Mouse (Mus musculus) liver, embryonic 13.5 days (tissue): Measurements from ENCODE around the gene Snx25. TPM values are rescaled to one million over a fixed set of nuclear protein-coding genes. Genes with fewer than 3 reads are reported as not detected.

ENCODE experiments used
- ATAC-seq: fragments of 200-750 bp; cut with Nextera tagmentation; 2 replicates; pipeline ENCODE4 v1.8.0; 2017; ENCODE audit warnings: low read depth, mild to moderate bottlenecking, moderate number of reproducible peaks, moderate library complexity
- DNase-seq: peaks from one replicate; pipeline ENCODE4 v3.0.0; 2022
- H3K27ac ChIP-seq: fragments of 300-500 bp; sonication (generic); 2 replicates; pipeline ENCODE4 v1.5.1; 2015; ENCODE audit warnings: moderate library complexity, mild to moderate bottlenecking, inconsistent platforms
- H3K27me3 ChIP-seq: fragments of 300-500 bp; sonication (generic); 2 replicates; pipeline ENCODE4 v1.6.1; 2015; ENCODE audit warnings: mild to moderate bottlenecking, inconsistent platforms
- H3K36me3 ChIP-seq: fragments of 300-500 bp; sonication (generic); 2 replicates; pipeline ENCODE4 v1.6.1; 2015; ENCODE audit warnings: mild to moderate bottlenecking, inconsistent platforms
- H3K4me1 ChIP-seq: fragments of 300-500 bp; sonication (generic); replicated peaks from 2 replicates; pipeline ENCODE4 v1.6.1; 2015; ENCODE audit warnings: inconsistent platforms
- H3K4me2 ChIP-seq: fragments of 300-500 bp; sonication (generic); 2 replicates; pipeline ENCODE4 v1.6.1; 2015; ENCODE audit warnings: inconsistent platforms, mild to moderate bottlenecking, moderate library complexity
- H3K4me3 ChIP-seq: fragments of 300-500 bp; sonication (generic); replicated peaks from 2 replicates; pipeline ENCODE4 v1.5.1; 2015; ENCODE audit warnings: mild to moderate bottlenecking, inconsistent platforms
- H3K9ac ChIP-seq: fragments of 300-500 bp; sonication (generic); 2 replicates; pipeline ENCODE4 v1.6.1; 2015; ENCODE audit warnings: mild to moderate bottlenecking, inconsistent platforms
- H3K9me3 ChIP-seq: fragments of 300-500 bp; sonication (generic); replicated peaks from 2 replicates; pipeline ENCODE4 v1.6.1; 2016; ENCODE audit warnings: inconsistent platforms
- WGBS: fragments of 180-500 bp; shearing (Covaris S2); methylation state at CpG from one replicate; pipeline ENCODE4 v1.1.7; 2015; ENCODE audit not compliant: insufficient replicate concordance; 5-methylcytosine and 5-hydroxymethylcytosine counted together
- polyA plus RNA-seq: library from polyadenylated mRNA; unstranded; fragments of >200 nt; fragmentation: Nextera tagmentation; extraction: Ambion mirVana; gene quantifications from 2 replicates; pipeline ENCODE4 v1.2.1, GENCODE M21; 2015

The Snx25 gene
- polyA plus RNA-seq, 1 experiment from 2014 or later = 3.7 TPM

GRCm38 (mm10) chr8:46078866-46079265 is 73.1 kb downstream of the Snx25 start:
- Histone ChIP-seq H3K4me3 (no peak overlapping the region), H3K27me3 (no peaks in the 10 kb centered on the region), H3K4me2 (no peak overlapping the region), H3K36me3 (peaks cover 3% of the 10 kb centered on the region; the same call in 1 of the 2 replicates), H3K9ac (no peak overlapping the region), H3K4me1 (peaks cover 3% of the 10 kb centered on the region; the same call in 1 of the 2 replicates), H3K9me3 (no peaks in the 10 kb centered on the region), H3K27ac (no peak overlapping the region)
- DNase-seq (no peak), ATAC-seq (no peak)
- WGBS = 54% methylated on average over 6 of the region's 6 CpGs

GRCm38 (mm10) chr8:46075223-46075622 is 76.7 kb downstream of the Snx25 start:
- no peak for ATAC-seq
- H3K4me3 ChIP-seq = no peak overlapping the region
- H3K27me3 ChIP-seq = no peaks in the 10 kb centered on the region
- no peaks in the 10 kb centered on the region for H3K9me3 ChIP-seq
- H3K27ac ChIP-seq = no peak overlapping the region
- no peak for DNase-seq
- no peaks in the 10 kb centered on the region for H3K4me1 ChIP-seq
- no peak overlapping the region for H3K4me2 ChIP-seq
- peaks cover 3% of the 10 kb centered on the region; the same call in 1 of the 2 replicates for H3K36me3 ChIP-seq
- H3K9ac ChIP-seq = no peak overlapping the region
- WGBS = 74% methylated on average over 5 of the region's 5 CpGs

GRCm38 (mm10) chr8:46073540-46074140 is 78.3 kb downstream of the Snx25 start:
- DNase-seq = no peak
- no peak for ATAC-seq
- Histone ChIP-seq H3K4me3 (no peak overlapping the region), H3K27me3 (no peaks in the 10 kb centered on the region), H3K9me3 (no peaks in the 10 kb centered on the region), H3K4me2 (no peak overlapping the region), H3K27ac (no peak overlapping the region), H3K9ac (no peak overlapping the region), H3K36me3 (no peaks in the 10 kb centered on the region; the same call in 1 of the 2 replicates), H3K4me1 (no peaks in the 10 kb centered on the region)
- 61% methylated on average over 2 of the region's 2 CpGs for WGBS

- Histone ChIP-seq H3K9me3 (no peaks in the 10 kb centered on the region), H3K27me3 (no peaks in the 10 kb centered on the region), H3K4me3 (no peak overlapping the region), H3K9ac (no peak overlapping the region), H3K4me2 (no peak overlapping the region), H3K4me1 (no peaks in the 10 kb centered on the region), H3K27ac (no peak overlapping the region), H3K36me3 (0 out of 2 replicates have a peak, but pooled peaks cover 1% of the 10 kb centered on the region)
- DNase-seq (no peak), ATAC-seq (no peak)
- WGBS = 75% methylated on average over 5 of the region's 5 CpGs
Measured at GRCm38 (mm10) chr8:46072798-46073197, 79.2 kb downstream of the Snx25 start.

GRCm38 (mm10) chr8:46040260-46040659 is 111.7 kb downstream of the Snx25 start:
- Histone ChIP-seq H3K9ac (no peak overlapping the region), H3K9me3 (no peaks in the 10 kb centered on the region), H3K36me3 (peaks cover 9% of the 10 kb centered on the region; the same call in 1 of the 2 replicates), H3K4me1 (no peaks in the 10 kb centered on the region), H3K4me3 (no peak overlapping the region), H3K27me3 (no peaks in the 10 kb centered on the region), H3K4me2 (no peak overlapping the region), H3K27ac (no peak overlapping the region)
- DNase-seq (no peak), ATAC-seq (no peak)
- WGBS = 78% methylated on average over 13 of the region's 13 CpGs

- DNase-seq (no peak), ATAC-seq (no peak)
- Histone ChIP-seq H3K4me3 (no peak overlapping the region), H3K9ac (no peak overlapping the region), H3K27ac (no peak overlapping the region), H3K4me2 (no peak overlapping the region), H3K9me3 (no peaks in the 10 kb centered on the region), H3K27me3 (no peaks in the 10 kb centered on the region), H3K4me1 (no peaks in the 10 kb centered on the region), H3K36me3 (peaks cover 9% of the 10 kb centered on the region; the same call in 1 of the 2 replicates)
- 60% methylated on average over 1 of the region's 1 CpGs for WGBS
Measured at GRCm38 (mm10) chr8:46039666-46040065, 112.3 kb downstream of the Snx25 start.

- Histone ChIP-seq H3K4me2 (no peak overlapping the region), H3K9me3 (no peaks in the 10 kb centered on the region), H3K4me1 (no peaks in the 10 kb centered on the region), H3K27me3 (no peaks in the 10 kb centered on the region), H3K4me3 (no peak overlapping the region), H3K36me3 (peaks cover 3% of the 10 kb centered on the region; the same call in 1 of the 2 replicates), H3K9ac (no peak overlapping the region), H3K27ac (no peak overlapping the region)
- ATAC-seq (no peak), DNase-seq (no peak)
- 78% methylated on average over 11 of the region's 11 CpGs for WGBS
Measured at GRCm38 (mm10) chr8:46036217-46036616, 115.7 kb downstream of the Snx25 start.

GRCm38 (mm10) chr8:46024392-46024791 is 127.6 kb downstream of the Snx25 start:
- no peak for DNase-seq
- H3K4me2 ChIP-seq = no peak overlapping the region
- no peak for ATAC-seq
- no peak overlapping the region for H3K9ac ChIP-seq
- no peaks in the 10 kb centered on the region for H3K27me3 ChIP-seq
- H3K9me3 ChIP-seq = no peaks in the 10 kb centered on the region
- H3K36me3 ChIP-seq = no peaks in the 10 kb centered on the region
- 58% methylated on average over 4 of the region's 4 CpGs for WGBS
- no peak overlapping the region for H3K4me3 ChIP-seq
- no peaks in the 10 kb centered on the region for H3K4me1 ChIP-seq
- H3K27ac ChIP-seq = no peak overlapping the region

GRCm38 (mm10) chr8:46022758-46023157 is 129.2 kb downstream of the Snx25 start:
- DNase-seq = no peak
- Histone ChIP-seq H3K9ac (no peak overlapping the region), H3K9me3 (no peaks in the 10 kb centered on the region), H3K4me1 (no peaks in the 10 kb centered on the region), H3K4me2 (no peak overlapping the region), H3K27me3 (no peaks in the 10 kb centered on the region), H3K36me3 (no peaks in the 10 kb centered on the region), H3K4me3 (no peak overlapping the region), H3K27ac (no peak overlapping the region)
- 78% methylated on average over 9 of the region's 9 CpGs for WGBS
- no peak for ATAC-seq

GRCm38 (mm10) chr8:46022203-46022602 is 129.8 kb downstream of the Snx25 start:
- H3K4me3 ChIP-seq = no peak overlapping the region
- H3K27ac ChIP-seq = no peak overlapping the region
- WGBS = 67% methylated on average over 9 of the region's 9 CpGs
- H3K9me3 ChIP-seq = no peaks in the 10 kb centered on the region
- no peak overlapping the region for H3K4me2 ChIP-seq
- no peak overlapping the region for H3K9ac ChIP-seq
- DNase-seq = no peak
- H3K4me1 ChIP-seq = no peaks in the 10 kb centered on the region
- no peaks in the 10 kb centered on the region for H3K27me3 ChIP-seq
- no peak for ATAC-seq
- H3K36me3 ChIP-seq = no peaks in the 10 kb centered on the region

GRCm38 (mm10) chr8:46010746-46011680 is 140.9 kb downstream of the Snx25 start:
- 18% methylated on average over 17 of the region's 17 CpGs for WGBS
- ATAC-seq = no peak
- Histone ChIP-seq H3K4me3 (no peak overlapping the region), H3K27ac (no peak overlapping the region), H3K27me3 (no peaks in the 10 kb centered on the region; the same call in 1 of the 2 replicates), H3K4me1 (0 out of 2 replicates have a peak, but pooled peaks cover 9% of the 10 kb centered on the region), H3K9ac (no peak overlapping the region), H3K36me3 (no peaks in the 10 kb centered on the region), H3K9me3 (no peaks in the 10 kb centered on the region), H3K4me2 (peak overlapping the region; percentile 38)
- DNase-seq = no peak
